Mouse (Mus musculus) MEL-GATA-1-ER (cell line): Measurements from ENCODE around the gene Pls1.

ENCODE experiments used
- DNase-seq: peaks from one replicate; pipeline ENCODE4 v3.0.0-alpha.2; 2012; ENCODE audit warnings: low read depth; ENCODE audit errors: extremely low read depth

Pls1 gene

DNA sequence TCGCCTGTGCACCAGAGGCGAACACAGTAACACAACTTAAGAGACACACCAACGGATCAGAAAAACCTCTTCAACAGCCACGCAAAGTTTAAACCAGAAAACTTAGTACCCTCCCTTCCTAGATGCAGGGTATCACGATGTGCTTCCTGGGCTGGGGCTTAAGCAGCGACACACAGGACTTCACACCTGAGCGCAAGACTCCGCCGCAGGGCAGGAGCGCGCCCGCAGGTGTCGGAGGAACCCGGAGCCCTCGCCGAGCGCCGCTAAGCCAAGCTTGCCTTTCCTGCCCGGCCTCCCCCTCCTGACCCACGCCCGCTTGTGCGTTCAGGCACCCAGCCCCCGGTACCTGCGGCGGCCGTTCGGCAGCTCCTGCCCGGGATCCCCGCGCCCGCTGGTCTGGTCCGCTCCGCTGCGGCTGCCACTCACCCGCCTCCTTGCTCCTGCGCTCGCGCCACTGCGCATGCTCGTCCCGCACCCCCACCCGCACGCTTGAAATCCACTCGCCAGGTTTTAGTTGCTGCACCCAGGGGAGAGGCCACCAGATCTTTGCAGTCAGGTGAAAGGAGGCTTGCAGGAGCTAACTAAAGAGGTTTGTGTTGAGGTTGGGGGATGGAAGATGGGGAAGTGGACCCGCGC lies at the start of gene Pls1:
Pls1 (minus strand) TSS at position 487 of the 636 bp plus-strand sequence.
- DNase-seq: no peak

DNA sequence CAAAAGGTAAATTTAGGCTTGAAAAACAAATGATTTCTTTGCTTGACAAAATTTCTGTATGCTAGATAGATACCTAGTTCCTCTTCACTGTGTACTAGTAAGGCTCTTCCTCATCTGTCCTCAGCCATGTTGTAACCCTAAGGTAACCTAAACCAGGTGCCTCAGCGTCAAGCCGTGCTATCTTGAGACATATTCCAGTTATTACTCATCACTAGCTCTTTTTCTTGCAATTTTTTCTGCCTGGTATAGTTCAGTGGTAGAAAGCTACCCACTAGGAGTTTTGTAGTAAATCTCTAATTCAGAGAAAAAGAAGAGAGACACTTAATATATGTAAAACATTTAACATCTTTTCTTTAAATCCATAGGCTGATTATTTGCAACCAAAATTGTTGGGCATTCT lies 37.6 kb upstream of the Pls1 start:
- DNase-seq: no peak

DNA sequence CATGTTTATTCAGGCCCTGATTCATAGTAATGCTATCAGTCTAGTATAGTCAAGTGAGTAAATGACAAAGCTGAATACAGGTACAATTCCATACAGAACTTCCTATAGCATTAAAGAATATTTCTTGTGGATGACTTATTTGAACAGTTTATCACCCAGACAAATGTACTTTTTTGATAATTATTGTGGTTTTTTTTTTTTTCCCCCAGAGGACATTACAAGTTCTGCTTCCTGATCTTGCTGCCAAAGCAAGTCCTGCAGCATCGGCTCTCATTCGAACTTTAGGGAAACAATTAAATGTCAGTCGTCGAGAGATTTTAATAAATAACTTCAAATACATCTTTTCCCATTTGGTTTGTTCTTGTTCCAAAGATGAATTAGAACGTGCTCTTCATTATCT lies 33.1 kb upstream of the Pls1 start:
- DNase-seq: peak; percentile 45

DNA sequence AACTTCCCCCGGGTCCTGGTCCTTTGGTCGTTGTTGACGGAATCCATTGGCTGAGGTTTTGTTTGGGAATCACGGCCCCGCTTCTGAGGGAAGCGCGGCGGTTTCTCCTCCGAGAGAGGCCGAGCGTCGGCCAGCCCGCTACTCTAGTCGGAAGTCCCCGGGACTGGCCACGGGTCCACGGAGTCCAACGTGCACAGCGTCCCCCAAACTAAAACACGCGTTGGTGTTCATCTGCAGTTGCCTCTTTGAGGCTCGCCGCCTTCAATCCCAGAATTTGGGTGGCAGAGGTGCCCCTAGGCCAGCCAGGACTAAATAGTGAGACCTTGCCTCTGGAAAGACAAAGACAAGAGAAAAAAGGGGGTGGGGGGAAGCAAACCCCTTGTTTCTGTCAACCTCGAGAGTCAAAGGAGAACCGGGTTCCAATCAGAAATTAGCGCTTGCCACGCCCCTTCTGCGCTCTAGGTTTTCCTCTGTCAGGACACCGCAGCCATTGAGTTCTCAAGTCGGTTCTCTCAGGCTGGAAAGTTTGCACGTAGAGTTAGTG lies 13.0 kb upstream of the Pls1 start:
- peak; percentile 73 for DNase-seq

DNA sequence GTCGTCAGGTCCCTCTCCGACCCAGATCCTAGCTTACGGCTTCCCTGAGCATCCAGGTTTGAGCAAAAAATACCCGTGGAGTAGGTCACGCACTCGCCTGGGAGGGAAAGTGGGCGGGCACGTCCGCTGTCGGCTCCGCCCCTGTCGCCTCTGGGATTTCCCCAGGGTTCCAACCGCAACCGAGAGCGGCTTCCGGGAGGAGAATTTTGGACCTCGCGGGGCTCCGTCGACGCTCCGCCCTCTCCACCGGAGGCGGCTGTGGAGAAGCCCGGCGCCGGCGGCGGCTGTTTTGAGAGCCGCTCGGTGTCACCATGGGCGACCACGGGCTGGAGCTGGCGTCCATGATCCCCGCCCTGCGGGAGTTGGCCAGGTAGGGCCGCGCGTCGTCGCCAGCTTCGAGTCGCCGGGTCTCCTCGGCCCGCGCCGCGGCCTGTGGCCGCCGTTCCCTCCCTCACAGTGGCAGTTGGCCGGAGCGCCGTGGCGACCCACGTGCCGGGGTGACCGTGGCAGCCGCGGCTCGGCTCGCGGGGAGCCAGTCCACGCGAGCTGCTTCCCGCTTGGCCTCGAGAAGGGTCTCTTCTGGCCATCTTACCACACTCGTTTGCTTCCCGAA lies 12.4 kb upstream of the Pls1 start, which contains the start of gene Atr:
Atr (plus strand) TSS at position 184 of the 613 bp plus-strand sequence.
- peak; percentile 77 for DNase-seq

DNA sequence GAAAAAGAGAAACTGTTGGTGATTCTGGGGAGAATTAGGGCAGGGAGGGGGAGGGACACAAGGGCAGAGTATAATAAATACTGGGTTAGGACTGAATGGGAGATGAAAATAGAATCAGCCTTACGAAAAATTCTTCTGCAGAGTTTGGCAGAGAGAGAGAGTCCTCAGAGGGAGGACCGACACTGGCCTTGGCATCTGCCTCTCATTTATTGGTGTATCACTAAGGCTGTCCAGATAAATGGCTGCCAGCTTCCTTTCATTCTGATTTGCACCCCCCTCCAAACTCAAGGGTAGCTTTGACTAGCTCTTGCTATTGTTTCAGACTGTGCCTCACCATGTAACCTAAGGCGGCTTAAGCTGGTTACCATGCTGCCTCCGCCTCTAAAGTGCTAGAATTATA lies 10.9 kb upstream of the Pls1 start:
- DNase-seq: no peak

DNA sequence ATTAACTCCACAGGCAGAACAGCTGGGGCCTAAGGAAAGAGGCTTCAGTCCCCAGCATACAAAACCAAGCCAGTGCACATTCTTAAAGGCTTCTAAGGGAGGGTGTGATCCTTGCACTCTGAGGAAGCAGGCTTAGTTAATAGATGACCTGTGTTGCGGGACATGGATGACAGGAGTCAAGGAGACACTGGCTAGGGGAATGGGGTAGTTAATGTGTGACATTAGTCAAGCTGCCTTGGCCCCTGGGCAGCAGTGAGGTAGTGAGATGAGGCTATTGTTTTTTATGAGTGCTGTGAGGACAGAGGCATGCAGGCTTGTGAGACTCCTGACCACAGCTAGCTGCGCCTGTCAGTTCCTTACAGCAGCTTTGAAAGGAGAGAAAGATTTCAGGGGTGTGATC lies 9.8 kb upstream of the Pls1 start:
- DNase-seq: no peak

DNA sequence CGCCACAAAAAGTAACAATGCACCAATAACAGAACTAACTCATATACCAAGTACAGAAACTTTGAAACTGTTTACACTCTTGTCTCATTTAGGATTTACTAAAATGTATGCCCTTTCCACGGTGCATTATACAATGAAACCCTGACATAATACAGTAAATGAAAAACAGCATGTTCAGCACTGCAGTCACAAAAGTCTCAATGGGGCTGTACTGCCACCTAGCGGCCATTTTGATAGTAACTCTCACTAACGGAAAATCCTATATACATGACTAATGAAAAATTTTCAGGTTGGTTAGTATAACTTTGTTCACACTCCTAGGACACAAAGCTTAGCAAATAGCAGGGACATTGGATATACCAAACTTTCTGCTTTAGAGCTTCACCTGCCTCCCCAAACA lies 7.8 kb upstream of the Pls1 start:
- DNase-seq: peak; percentile 69

DNA sequence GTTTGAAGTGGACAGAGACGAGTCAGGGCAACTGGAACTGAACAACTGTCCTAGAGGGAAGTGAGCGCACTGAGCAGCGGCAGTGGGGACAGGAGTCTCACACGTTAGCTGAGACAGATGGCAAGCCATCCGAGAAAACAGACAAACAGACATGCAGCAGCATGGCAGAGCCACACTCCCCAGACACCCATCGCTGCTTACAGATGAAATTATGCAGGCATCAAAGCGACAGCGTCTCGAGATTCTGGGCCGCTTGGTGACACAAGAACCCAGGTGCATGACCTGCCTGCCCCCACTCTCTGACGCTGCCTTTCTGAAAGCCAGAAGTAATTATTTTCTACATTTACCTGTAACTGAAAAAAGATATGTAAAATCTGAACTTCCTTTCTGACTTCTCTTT lies 6.6 kb upstream of the Pls1 start:
- DNase-seq: no peak

DNA sequence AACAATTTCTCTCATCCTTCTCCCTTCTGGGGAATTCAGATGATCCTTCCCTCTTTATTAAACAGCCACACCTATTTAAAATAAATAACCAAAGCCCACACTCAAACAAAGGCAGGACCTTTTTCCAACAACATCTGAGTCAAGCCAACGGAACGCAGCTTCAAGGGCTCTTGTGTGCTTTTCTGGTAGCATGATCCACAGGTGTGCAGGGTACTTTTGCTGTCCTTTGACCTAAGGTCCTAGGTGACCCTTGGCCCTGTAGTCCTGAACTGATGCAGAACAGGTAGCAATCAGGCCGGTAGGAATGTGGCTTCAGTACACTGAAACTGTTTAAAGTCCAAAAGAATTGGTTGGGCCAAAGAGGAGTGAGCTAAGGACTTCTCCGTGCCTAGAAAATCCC lies 600 bp upstream of the Pls1 start:
- DNase-seq: no peak

DNA sequence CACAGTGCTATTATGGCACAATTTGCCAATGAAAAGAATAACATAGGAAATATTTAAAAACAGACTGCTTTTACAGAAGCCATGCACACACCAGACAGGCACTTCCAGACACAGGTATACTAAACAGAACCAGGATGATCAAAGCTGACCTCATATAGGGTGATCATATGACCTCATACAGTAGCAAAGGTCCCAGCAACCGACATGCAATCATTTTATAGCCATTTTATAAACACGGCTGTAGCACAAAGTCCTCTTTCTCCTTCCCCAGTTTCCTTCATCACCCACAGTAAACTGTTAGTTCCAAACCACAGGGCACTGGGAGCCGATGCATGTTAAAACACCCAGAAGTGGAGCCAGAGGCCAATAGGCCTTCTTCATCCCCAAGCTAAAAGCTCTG lies 5.7 kb downstream of the Pls1 start:
- DNase-seq: no peak

DNA sequence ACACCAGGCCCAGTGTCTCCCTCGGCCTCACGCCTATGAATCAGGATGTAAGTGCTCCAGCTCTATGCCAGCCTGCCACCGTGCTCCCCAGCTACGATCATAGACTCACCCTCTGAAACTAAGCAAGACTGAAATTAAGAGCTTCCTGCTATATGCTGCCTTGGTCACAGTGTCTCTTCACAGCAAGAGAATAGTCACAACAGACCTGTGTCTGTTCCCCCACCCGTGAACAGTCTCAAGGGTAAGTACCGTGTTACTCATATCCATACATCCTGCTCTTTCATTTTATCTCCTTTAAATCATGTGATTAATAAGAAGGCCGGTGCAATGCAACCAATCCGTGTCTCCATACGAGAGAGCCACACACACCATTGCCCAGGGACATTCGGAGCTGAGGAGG lies 9.4 kb downstream of the Pls1 start:
- DNase-seq: no peak

DNA sequence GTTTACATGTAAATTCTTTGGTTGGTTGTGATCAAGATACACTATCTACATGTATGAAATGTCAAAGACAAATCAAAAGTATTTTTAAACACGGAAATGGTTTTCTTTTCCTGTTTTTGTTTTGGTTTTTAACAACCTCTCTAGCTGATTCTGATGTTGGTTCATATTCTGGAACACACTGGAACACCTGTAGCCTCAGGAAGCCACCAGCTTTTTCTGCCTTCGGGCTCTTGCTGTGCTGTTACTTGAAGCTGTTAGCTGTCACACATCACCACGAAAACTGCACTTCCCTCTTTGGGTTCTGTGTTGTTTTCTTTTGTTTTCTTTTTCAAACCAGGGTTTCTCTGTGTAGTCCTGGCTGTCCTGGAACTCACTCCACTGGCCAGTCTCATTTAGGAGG lies 10.3 kb downstream of the Pls1 start:
- no peak for DNase-seq

DNA sequence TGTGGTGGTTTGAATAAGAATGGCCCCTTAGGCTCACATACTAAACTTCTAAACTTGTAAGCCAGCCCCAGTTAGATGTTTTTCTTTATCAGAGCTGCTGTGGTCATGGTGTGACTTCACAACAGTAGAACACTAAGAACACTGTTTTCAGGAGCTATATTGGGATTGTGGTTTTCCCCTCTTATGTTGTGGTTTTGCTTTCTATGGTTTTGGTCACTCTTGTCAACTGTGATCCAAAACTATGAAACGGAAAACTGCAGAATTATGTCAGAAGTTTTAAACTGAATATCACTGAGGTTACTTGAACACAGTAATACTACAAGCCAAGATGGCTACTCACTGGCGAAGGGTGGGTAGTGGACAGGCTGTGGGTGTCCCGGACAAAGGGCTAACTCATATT lies 12.4 kb downstream of the Pls1 start:
- DNase-seq: no peak

DNA sequence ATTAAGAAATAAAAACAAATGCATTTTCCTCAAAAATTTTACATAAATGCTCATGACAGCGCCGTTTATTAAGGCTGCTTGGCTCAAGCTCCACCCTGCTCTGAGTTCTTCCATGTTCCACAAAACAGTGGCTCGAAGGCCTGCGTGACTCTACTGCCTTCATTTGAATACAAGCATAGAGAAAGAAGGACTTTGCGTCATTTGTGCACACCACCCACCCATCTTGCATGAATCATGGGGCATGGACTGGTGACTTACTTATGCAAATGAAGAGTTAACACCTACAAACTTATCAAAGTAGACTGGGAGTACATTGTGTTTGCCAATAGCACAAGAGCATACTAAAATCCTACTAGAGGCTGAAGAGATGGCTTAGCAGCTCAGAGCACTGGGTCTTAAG lies 17.5 kb downstream of the Pls1 start:
- no peak for DNase-seq

DNA sequence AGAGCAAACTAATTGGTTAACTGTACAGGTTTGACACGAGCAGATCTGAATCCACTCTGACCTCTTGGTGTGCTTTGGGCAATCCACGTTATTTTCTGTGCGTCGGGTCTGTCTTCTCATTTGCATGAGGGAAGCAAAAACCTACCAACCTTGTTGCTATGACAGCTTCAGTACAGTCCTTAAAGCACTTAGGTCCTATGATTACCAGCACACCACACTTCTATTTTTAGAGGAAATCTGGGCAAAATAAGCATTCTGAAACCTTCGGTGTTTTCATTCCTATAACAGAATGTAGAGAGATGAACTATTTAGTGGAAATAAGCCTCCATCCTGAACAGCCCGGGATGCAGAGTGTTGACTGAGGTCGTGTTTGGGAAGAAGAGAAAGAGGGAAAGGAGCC lies 22.6 kb downstream of the Pls1 start:
- DNase-seq: no peak

DNA sequence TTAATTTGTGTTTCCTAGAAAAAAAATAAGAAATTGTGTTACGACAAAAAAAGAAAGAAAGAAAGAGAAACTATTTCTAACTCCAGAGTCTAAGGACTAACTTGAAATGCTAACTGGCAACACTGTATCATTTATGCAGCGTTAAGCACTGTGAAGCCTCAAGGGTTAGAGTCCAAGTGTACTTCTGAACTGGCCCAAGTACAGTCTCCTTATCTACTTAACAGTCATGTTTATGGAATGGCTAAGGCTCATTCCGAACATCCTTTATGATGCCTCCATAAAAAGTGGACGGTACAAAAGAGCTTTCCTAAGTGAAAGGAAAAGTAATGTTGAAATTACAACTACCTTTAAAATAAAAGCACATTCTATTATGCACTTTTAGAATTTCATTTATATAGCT lies 29.4 kb downstream of the Pls1 start:
- DNase-seq: no peak

DNA sequence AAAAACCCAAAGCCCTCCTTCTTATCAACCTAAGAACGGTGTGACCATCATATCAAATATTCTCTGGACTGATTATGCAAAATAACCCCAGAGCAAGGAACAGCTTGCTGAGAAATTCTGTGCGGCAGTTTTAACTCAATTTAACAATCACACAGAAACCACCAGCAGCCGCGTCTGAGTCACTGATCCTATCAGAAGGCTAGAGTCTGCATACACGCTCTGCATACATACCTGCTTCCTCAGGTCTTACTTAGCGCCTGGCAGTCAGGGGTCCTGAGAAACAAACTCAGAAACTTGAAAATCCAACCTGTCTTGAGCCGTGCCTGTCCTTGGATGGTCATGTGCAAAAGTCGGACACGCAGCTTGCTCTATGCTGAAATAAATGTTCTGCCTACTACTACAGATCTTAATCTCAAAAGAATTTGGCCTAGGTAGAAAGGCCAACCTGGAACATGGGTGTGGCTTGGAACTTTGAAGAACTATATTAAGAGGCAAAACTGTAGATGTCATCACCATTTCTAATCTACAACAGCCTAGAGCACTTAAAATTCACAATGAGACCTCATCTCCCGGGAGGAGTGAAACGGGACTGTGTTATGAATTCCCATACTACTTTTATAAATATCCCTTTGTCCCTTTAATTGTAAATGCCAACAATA lies 30.0 kb downstream of the Pls1 start:
- no peak for DNase-seq

DNA sequence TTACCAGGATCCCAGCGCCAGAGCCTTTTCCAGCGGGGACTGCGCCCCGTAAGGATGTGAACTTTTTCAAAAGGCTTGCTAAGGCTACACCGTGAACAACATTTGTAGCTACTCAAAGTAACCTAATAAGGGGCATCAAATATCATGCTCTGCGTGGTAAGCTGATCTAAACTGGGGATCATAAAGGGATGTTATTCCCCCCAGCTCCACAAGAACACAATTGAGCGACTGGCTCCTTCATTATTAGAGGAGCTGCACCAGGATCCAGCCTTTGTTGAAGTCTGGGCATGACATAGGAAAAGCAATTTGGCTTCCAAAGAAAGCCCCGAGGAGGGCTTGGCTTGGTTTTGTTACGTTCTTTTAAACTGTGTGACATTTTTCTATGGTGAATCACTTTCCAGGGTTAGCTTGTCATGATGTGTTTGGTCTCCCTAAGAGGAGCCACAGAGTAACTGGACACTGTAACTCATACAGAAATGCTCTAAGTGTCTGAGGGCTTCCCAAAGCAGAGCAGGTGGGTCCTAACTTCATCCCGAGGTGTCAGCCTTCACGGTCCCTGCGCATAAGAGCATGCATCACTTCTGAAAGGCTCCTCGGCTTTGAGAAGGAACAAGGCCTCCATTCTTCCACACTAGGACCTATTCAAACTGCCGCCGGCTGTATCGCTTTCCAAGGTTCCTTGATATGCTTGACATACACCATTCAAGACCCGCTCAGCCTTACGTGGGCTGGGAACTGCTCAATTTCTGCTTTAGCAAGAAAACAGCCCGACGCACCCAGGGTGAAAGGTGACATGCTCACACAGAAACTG lies 31.2 kb downstream of the Pls1 start:
- no peak for DNase-seq

DNA sequence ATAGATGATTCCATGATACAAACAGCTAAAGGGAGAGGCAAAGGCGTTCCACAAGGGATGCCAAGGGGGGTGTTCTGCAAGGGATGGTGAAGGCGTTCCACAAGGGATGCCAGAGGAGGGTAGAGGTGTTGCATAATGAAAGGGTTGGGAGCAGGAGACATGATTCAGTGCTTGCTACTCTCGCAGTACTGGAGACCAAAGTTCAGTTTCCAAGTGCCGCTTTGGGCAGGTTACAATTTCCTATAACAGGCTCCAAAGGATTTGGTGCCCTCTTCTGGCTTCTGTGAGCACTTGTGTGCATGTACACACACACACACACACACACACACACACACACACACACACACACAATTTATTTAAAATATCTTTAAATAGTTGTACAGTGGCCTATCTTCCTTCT lies 33.3 kb downstream of the Pls1 start:
- no peak for DNase-seq

DNA sequence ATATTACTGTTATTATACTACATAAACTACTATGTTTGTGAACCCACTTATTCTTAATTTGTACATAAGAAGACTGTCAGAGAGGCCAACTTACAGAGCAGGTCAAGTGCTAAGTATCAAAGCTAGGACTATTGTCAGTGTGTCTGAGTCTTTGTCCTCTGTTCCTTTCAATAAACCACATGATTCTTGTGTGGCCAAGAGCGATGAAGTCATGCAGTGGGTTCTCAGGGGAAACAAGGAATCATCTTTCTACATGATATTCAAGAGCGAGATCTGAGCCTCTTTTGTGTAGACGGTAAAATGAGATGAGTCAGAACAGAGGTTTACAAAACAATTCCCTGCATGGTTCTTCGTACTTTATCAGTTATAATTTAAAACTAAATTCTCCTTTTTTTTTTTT lies 35.5 kb downstream of the Pls1 start:
- no peak for DNase-seq

DNA sequence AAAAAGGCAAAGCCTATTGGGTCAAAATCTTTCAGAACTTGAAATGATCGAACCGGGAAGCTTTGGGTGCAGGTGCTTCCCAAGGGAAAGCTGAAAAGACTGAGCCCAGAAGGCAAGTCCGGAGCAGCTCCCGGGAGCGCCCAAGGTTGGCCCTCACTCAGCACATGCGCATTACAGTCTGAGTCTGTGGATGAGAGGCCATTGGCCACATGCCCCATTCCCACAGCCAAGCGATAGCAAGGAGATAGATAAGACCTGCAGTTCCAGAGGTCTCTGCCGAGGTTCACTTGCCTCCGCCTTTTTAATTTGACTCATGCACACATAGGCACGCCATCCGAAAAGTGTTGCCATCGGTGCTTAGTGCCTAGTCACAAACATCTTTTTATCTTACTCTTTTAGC lies 39.7 kb downstream of the Pls1 start:
- no peak for DNase-seq
